Mouse (Mus musculus) neural tube, embryonic 11.5 days (tissue): Measurements from ENCODE around the gene Ltb4r1. TPM values are rescaled to one million over a fixed set of nuclear protein-coding genes. Genes with fewer than 3 reads are reported as not detected.

Experiments
- ATAC-seq: fragments of 200-750 bp; cut with Nextera tagmentation; 2 replicates; pipeline ENCODE4 v1.8.0; 2017; ENCODE audit warnings: moderate number of reproducible peaks, mild to moderate bottlenecking, moderate TSS enrichment, moderate library complexity; ENCODE audit not compliant: insufficient read depth, low FRiP score, low TSS enrichment
- DNase-seq: peaks from one replicate; pipeline ENCODE4 v3.0.0-alpha.2; 2015; ENCODE audit warnings: low spot score
- H3K27ac ChIP-seq: fragments of 300-500 bp; sonication (generic); 2 replicates; pipeline ENCODE4 v1.5.1; 2014; ENCODE audit warnings: low read depth, mild to moderate bottlenecking, low read length
- H3K27me3 ChIP-seq: fragments of 300-500 bp; sonication (generic); 2 replicates; pipeline ENCODE4 v1.6.1; 2014; ENCODE audit warnings: mild to moderate bottlenecking, low read length, mixed read lengths; ENCODE audit not compliant: control insufficient read depth, insufficient read depth
- H3K36me3 ChIP-seq: fragments of 300-500 bp; sonication (generic); 2 replicates; pipeline ENCODE4 v1.6.1; 2014; ENCODE audit warnings: mild to moderate bottlenecking, low read length, moderate library complexity, mixed read lengths; ENCODE audit not compliant: control insufficient read depth, insufficient read depth
- H3K4me1 ChIP-seq: fragments of 300-500 bp; sonication (generic); 2 replicates; pipeline ENCODE4 v1.6.1; 2014; ENCODE audit warnings: low read length, mixed read lengths; ENCODE audit not compliant: control insufficient read depth, insufficient read depth
- H3K4me2 ChIP-seq: fragments of 300-500 bp; sonication (generic); 2 replicates; pipeline ENCODE4 v1.6.1; 2014; ENCODE audit warnings: low read depth, mild to moderate bottlenecking, moderate library complexity
- H3K4me3 ChIP-seq: fragments of 300-500 bp; sonication (generic); 2 replicates; pipeline ENCODE4 v1.5.1; 2014; ENCODE audit warnings: low read depth, low read length
- H3K9ac ChIP-seq: fragments of 300-500 bp; sonication (generic); 2 replicates; pipeline ENCODE4 v1.6.1; 2014; ENCODE audit warnings: mild to moderate bottlenecking, low read length
- H3K9me3 ChIP-seq: fragments of 300-500 bp; sonication (generic); 2 replicates; pipeline ENCODE4 v1.6.1; 2016; ENCODE audit warnings: low read length; ENCODE audit not compliant: control insufficient read depth
- WGBS: fragments of 180-500 bp; shearing (Covaris S2); extraction: QIAGEN DNeasy Blood & Tissue Kit; methylation state at CpG from one replicate; pipeline ENCODE4 v1.1.7; 2014; 5-methylcytosine and 5-hydroxymethylcytosine counted together
- polyA plus RNA-seq: library from polyadenylated mRNA; unstranded; fragments of >200 nt; fragmentation: Nextera tagmentation; extraction: Ambion mirVana; gene quantifications from 2 replicates; pipeline ENCODE4 v1.2.1, GENCODE M21; 2014

The Ltb4r1 gene
- polyA plus RNA-seq, 1 experiment from 2014 or later: 0.27 TPM

GRCm38 (mm10) chr14:55723433-55723832 is 42.3 kb upstream of the Ltb4r1 start:
- no peak for ATAC-seq

GRCm38 (mm10) chr14:55724411-55724871 is 41.3 kb upstream of the Ltb4r1 start:
- H3K4me2 ChIP-seq: no peak overlapping the region
- no peaks in the 10 kb centered on the region for H3K27me3 ChIP-seq
- no peaks in the 10 kb centered on the region for H3K4me1 ChIP-seq
- DNase-seq (no peak), ATAC-seq (no peak)
- no peak overlapping the region for H3K9ac ChIP-seq
- no peaks in the 10 kb centered on the region for H3K36me3 ChIP-seq
- H3K9me3 ChIP-seq: no peaks in the 10 kb centered on the region
- no peak overlapping the region for H3K4me3 ChIP-seq
- 69% methylated on average over 8 of the region's 8 CpGs for WGBS
- H3K27ac ChIP-seq: no peak overlapping the region

More at GRCm38 (mm10) chr14:55723433-55723832, 42.3 kb upstream of the Ltb4r1 start:
- Histone ChIP-seq H3K9me3 (no peaks in the 10 kb centered on the region), H3K4me3 (no peak overlapping the region), H3K9ac (no peak overlapping the region), H3K27me3 (no peaks in the 10 kb centered on the region), H3K27ac (no peak overlapping the region), H3K4me1 (no peaks in the 10 kb centered on the region), H3K4me2 (no peak overlapping the region), H3K36me3 (no peaks in the 10 kb centered on the region)
- WGBS: 94% methylated on average over 7 of the region's 7 CpGs
- no peak for DNase-seq

DNA sequence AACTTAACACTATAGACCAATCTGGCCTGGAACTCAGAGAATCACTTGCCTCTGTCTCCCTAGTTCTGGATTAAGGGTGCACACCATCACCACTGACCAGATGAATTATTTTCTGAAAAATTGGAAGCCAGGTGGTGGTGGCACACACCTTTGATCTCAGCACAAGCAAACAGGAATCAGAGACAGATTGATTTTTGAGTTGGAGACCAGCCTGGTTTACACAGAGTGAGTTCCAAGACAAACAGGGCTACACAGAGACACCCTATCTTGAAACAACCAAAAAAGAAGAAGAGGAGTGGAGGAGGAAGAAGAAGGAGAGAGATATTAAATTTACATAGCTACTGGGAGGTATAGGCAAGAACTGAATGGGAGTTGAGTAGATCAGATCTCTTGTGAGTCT is 39.5 kb upstream of the Ltb4r1 start:
- Histone ChIP-seq H3K9ac (no peak overlapping the region), H3K4me3 (no peak overlapping the region)
- ATAC-seq: no peak

GRCm38 (mm10) chr14:55727889-55728685 is 37.7 kb upstream of the Ltb4r1 start:
- H3K27ac ChIP-seq: no peak overlapping the region
- H3K36me3 ChIP-seq: no peaks in the 10 kb centered on the region
- H3K4me3 ChIP-seq: no peak overlapping the region
- H3K9ac ChIP-seq: no peak overlapping the region
- H3K9me3 ChIP-seq: no peaks in the 10 kb centered on the region
- no peaks in the 10 kb centered on the region for H3K4me1 ChIP-seq
- no peak overlapping the region for H3K4me2 ChIP-seq
- DNase-seq (no peak), ATAC-seq (no peak)
- no peaks in the 10 kb centered on the region for H3K27me3 ChIP-seq
- 75% methylated on average over 8 of the region's 8 CpGs for WGBS

More for the DNA sequence above, 39.5 kb upstream of the Ltb4r1 start:
- no peaks in the 10 kb centered on the region for H3K27me3 ChIP-seq
- no peak overlapping the region for H3K27ac ChIP-seq
- H3K36me3 ChIP-seq: no peaks in the 10 kb centered on the region
- no peak overlapping the region for H3K4me2 ChIP-seq
- no peak for DNase-seq
- no peaks in the 10 kb centered on the region for H3K4me1 ChIP-seq
- no peaks in the 10 kb centered on the region for H3K9me3 ChIP-seq

DNA sequence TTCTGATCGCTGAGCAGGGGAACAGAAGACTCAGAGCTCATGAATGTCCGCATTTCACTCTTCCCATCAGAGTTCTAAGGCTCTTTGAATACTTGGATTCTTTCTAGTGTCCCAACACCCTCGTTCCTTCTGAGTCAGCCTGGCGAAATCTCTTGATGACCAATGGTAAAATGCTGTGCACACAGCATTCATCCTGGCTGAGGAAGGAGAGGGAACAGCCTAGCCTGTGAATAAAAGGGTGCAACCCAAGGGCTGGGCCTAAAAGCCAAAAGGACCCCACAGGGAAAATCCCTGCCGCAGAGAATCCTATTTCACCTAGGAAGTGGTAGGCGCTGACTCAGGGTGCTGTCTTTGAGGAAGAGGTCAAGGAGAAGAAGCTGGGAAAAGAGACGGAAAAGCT is 35.6 kb upstream of the Ltb4r1 start:
- H3K9ac ChIP-seq: no peak overlapping the region
- no peak overlapping the region for H3K4me2 ChIP-seq
- H3K27ac ChIP-seq: no peak overlapping the region
- H3K4me1 ChIP-seq: no peaks in the 10 kb centered on the region
- ATAC-seq: no peak
- no peaks in the 10 kb centered on the region for H3K36me3 ChIP-seq
- WGBS: 84% methylated on average over 7 of the region's 7 CpGs
- DNase-seq: no peak
- H3K4me3 ChIP-seq: no peak overlapping the region
- H3K27me3 ChIP-seq: no peaks in the 10 kb centered on the region
- no peaks in the 10 kb centered on the region for H3K9me3 ChIP-seq

- Histone ChIP-seq H3K27me3 (no peaks in the 10 kb centered on the region), H3K27ac (no peak overlapping the region), H3K9me3 (no peaks in the 10 kb centered on the region), H3K4me2 (no peak overlapping the region), H3K4me1 (no peaks in the 10 kb centered on the region), H3K4me3 (no peak overlapping the region), H3K9ac (no peak overlapping the region), H3K36me3 (no peaks in the 10 kb centered on the region)
- 91% methylated on average over 7 of the region's 7 CpGs for WGBS
- ATAC-seq (no peak), DNase-seq (no peak)
Observed at GRCm38 (mm10) chr14:55730531-55731032, 35.2 kb upstream of the Ltb4r1 start.

DNA sequence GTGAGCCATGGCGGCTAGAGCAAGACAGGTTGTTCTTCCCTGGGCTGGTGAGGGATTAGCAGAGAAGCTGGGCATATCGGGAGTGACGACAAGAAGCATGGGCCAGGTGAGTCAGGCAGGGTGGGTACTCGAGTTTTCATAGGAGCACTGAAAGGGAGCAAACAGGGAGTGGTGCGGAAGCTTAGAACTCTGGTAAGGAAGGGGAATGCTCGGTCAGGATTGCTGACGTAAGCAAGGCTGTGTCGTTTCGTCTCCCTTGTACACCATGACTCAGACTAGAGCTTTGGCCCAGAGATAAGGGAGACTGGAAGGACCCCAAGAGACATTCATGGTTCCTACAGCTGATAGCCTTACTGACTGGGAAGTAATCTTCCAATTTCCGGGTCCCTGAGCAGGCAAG is 31.9 kb upstream of the Ltb4r1 start:
- no peak for DNase-seq
- Histone ChIP-seq H3K27ac (no peak overlapping the region), H3K9ac (no peak overlapping the region), H3K9me3 (no peaks in the 10 kb centered on the region), H3K27me3 (no peaks in the 10 kb centered on the region), H3K36me3 (no peaks in the 10 kb centered on the region), H3K4me2 (no peak overlapping the region), H3K4me1 (no peaks in the 10 kb centered on the region), H3K4me3 (no peak overlapping the region)
- WGBS: 85% methylated on average over 10 of the region's 10 CpGs
- ATAC-seq: no peak

- DNase-seq (no peak), ATAC-seq (no peak)
- H3K27ac ChIP-seq: no peak overlapping the region
- no peaks in the 10 kb centered on the region for H3K36me3 ChIP-seq
- no peaks in the 10 kb centered on the region for H3K4me1 ChIP-seq
- no peak overlapping the region for H3K4me2 ChIP-seq
- no peaks in the 10 kb centered on the region for H3K9me3 ChIP-seq
- no peaks in the 10 kb centered on the region for H3K27me3 ChIP-seq
- H3K9ac ChIP-seq: no peak overlapping the region
- WGBS: 75% methylated on average over 7 of the region's 7 CpGs
- H3K4me3 ChIP-seq: no peak overlapping the region
Observed at GRCm38 (mm10) chr14:55734869-55735268, 30.9 kb upstream of the Ltb4r1 start.

DNA sequence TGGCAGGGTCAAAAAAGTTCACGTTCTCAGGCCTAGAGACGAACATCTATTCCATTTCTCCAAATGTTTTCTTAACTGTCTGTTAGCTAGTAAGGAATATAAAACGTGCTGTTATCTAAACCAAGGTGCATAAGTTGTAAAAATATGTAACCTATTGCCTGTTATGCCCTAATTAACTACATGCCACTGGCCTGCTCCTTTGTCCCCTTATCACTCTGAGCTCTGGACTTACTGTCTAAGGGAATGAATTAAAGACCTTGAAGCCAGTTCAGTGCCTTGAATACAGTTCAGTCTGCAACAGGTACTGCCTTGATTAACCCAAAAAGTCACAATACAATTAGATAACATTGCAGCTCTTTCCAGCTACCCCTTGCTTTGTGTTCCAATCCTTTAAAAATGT is 30.4 kb upstream of the Ltb4r1 start:
- Histone ChIP-seq H3K27me3 (no peaks in the 10 kb centered on the region), H3K4me3 (no peak overlapping the region), H3K4me1 (no peaks in the 10 kb centered on the region), H3K4me2 (no peak overlapping the region), H3K9me3 (no peaks in the 10 kb centered on the region), H3K27ac (no peak overlapping the region), H3K9ac (no peak overlapping the region), H3K36me3 (no peaks in the 10 kb centered on the region)
- no peak for DNase-seq
- 77% methylated on average over 3 of the region's 3 CpGs for WGBS
- ATAC-seq: no peak
